Mouse (Mus musculus): ENCODE measurements around the gene Vmn2r65.

The Vmn2r65 gene

GRCm38 (mm10) chr7:84964015-84964414 lies at the start of gene Vmn2r65:
TSS of gene Vmn2r65 (minus strand) at chr7:84964115.
- in situ Hi-C loops (cut with MboI, MseI): no loop called here

DNA sequence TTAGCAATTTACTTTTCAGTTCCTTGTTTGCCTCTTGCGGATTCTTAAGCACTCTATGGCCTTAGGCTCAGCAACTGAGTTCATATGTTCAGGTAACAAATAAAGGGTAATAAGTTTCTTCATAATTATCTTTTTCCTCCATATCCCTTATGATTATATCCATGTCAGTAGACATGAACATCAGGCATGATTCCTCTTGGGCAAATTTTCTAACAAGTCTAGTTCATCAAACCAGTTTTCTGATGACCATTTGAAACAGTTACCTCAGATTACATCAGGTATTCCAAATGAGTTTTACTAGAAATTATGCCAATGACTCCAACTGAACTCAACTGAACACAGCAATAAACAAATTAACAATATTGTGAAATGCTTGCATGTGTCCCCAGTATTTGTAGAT lies 48.3 kb upstream of the Vmn2r65 start, which contains the start of gene Vmn2r66:
TSS of gene Vmn2r66 (minus strand) at position 101 of the 400 bp plus-strand sequence.
- in situ Hi-C loops (cut with MboI, MseI): no loop called here

GRCm38 (mm10) chr7:84996694-84997093 lies 32.8 kb upstream of the Vmn2r65 start:
- in situ Hi-C loops (cut with MboI, MseI): loop anchor here (10.0 kb wide), 1 partner anchor 1108 kb away; no protein-coding TSS in a partner anchor

All from T-helper 1 cell (primary cell).